Mouse (Mus musculus) right cerebral cortex, postnatal 10 days (tissue): ENCODE measurements around the gene A830005F24Rik.

Experiments used
- DNase-seq, 2 experiments: peaks; one replicate each; pipeline ENCODE4 v3.0.0; 2021; ENCODE audit warnings: low spot score in 2 of 2

The A830005F24Rik gene

DNA sequence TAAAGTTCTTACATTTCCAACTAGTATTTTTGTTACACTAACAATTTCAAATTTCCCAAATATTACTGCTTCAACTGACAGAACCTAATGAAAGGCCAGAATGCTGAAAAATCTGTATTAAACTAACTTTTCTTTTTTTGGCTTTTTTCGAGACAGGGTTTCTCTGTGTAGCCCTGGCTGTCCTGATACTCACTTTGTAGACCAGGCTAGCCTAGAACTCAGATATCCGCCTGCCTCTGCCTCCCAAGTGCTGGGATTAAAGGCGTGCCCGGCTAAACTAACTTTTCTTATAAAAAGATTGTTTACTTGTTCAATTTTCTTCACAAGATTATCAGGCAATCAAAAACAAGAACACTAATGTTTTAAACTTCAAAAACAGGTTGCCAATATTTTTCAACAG, 31.5 kb downstream of the A830005F24Rik start:
- no peak for DNase-seq

DNA sequence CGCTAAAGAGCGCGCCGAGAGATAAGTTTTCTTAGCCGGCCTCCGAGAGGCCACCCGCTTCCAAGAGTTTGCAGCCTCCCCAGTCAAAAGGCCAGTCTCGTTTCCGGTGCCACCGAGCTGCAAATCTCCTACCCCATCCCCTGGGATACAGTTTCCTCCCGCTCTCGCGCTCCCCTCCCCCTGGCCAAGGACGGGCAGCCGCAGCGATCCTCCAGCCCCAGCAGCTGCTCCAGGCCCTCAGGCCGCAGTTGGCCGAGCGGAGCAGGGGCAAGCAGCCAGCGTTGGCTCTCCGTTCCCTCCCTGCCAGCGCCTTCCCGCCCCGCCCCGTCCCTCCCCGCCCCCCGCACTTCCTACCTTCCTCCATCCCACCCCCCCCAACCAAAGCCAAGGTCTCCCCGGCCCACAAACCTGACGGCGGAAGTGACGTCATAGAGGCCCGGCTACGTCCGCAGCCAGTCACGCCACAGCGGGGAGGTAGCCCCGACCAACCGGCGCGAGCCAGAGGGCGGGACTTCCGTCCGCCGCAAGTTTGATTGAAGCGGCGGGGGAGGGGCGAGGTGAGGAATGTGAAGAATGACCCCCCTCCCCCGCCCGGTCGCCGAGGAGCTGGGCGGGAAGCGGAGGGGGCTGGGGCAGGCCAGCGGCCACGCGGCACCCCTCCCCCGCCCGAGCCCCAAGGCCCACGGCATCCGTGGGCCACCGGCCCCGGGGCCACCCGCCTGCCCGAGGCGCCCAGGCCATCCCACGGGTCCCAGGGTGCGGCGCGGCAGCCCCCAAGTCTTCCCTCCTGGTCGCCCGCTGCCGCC, 32.3 kb downstream of the A830005F24Rik start:
- peak; percentile 98 to 99 for DNase-seq

DNA sequence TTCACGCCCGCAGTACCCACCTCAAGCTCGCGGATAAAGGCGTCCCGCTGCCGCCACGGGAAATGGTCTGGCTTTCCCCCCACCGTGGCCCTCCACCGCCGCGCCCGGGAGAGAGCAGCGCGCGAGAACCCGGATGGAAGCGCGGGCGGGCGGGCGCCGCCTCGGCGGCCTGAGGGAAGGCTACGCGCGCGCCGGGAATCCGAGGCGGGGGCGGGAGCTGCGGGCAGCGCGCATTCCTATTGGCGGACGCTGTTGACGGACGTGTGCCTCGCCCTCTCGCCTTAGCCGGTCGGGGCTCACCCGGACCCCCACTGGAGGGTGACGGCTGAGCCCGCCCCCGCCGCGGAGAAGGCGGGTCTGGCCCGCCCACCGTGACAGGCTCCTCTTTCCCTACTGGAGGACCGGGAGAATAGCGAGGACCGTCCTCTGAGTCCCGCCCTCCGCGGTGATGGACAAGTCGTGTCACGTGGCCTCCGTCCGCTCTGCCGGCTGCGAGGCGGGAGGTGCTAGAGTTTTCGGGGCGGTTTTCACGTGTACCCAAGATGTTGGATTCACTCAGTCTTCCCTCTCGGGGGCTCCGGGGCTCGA, 33.1 kb downstream of the A830005F24Rik start:
- DNase-seq = peak; percentile 99 to 100

DNA sequence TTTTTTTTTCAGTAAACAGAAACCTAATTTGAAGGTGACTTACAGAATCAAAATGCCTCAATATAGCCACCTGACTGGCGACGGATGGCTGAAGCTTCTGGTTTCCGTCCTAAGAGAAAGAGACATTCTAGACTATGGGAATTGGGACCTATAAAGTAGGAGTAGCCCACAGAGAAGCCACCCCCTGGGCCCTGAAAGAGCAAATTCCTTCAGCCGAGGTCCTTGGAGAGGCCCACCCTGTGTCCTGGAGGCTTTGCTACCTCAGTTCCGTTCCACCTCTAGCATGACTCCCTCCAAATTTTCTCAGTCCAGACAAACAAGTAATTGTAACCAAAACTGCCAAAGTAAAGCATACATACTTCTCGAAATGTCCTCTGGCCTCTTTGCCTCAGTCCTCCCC, 34.3 kb downstream of the A830005F24Rik start:
- DNase-seq = no peak

DNA sequence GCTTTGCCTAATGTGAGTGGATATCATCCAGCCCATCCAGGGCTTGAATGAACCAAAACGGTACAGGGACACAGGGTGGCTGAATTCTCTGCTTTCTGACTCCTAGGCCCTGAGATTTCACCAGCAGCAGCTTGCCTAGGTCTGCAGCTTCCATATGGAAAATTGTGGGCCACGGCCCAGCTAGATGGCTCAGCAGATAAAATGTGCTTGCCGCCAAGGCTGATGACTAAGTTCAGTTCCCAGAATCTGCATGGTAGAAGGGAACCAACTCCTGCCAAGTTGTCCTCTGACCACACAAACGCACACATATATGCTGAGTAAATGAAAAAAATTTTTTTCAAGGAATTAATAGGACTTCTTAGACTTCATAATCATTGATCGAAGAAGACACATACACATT, 34.9 kb downstream of the A830005F24Rik start:
- DNase-seq = no peak

DNA sequence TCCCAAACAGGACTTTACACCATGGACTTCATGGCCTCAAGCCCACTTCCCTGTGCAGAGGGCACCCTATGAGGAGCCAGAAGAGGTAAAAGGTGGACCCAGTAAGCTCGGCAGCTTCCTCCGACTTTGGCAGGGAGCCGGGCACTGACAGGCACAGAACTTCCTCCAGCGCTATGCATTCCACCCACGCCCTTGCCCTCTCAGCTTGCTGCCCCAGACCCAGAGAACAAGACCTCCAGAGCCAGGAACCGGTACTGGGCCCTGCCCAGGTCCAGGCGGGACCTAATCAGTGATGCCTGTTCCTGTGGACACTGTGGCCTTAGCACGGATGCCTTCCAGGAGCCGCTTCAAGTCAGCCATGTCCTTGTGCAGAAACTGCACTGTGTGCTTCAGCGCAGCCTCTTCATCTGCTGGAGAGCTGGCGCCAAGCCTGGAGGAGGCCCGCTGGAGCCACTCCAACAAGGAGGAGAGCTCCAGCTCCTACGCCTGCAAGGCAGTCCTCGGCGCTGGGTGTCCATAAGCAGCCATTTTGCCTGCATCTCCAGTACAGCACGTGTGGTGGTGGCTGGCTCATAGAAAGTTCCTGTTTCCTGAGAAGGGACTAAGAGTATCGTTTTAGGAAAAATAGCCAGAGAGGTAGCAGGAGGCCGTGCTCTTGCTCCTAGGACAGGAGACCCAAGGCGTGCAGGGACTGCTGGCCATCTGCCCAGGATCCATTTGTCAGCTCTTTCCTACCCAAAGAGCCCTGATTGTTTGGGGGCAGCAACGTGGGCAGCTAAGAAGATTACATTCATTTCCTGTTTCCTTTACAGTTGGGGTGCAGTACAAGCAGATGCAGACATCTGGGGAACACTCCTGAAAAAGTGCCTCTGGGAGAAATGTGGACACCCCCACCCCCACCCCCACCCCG, 39.1 kb downstream of the A830005F24Rik start:
- DNase-seq = peak; percentile 96

DNA sequence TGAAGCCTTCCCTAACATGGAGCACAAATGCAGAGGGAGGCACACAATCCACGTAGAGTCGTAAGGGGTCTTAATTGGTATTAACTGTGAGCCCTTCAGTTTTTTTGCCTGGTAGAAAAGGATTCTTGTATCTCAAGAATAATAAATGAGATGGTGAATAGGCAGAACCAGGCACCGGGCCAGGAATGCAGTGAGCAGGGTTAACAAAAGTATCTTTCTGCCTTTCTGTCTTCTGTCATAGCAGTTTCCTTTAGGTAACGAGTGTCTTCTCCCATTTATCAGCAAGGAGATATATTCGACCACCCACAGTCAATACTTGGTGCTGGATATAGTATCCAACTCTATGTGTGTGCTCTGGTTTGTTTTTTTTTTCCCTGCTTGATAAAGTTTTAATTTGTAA, 40.1 kb downstream of the A830005F24Rik start:
- no peak for DNase-seq

DNA sequence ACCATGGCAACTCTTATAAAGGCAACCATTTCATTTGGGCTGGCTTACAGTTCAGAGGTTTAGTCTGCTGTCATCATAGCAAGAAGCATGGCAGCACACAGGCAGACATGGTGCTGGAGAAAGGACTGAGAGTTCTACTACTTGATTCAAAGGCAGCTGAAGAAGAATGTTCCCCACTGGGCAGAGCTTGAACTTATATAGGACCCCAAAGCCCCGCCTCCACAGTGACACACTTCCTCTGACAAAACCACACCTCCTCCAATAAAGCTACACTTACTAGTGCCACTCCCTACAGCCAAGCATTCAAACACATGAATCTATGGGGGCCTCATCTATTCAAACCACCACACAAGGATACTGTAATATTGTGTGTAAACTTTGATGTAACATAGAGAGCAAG, 41.2 kb downstream of the A830005F24Rik start:
- no peak for DNase-seq

DNA sequence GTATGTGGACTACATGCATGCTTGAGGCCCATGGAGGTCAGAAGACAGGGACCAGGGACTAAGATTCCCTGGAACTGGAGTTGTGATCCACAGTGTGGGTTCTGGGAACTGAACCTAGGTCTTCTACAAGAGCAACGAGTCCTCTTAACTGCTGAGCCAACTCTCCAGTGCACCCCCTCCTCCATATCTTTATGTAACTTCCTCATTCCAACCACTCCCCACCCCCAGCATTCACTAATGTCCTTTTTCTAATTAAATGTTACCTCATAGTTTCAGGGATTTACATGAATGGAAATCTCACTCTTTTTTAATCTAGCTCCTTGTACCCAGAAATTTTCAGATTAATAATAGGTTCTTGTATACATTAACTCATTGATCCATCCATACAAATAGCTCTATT, 42.6 kb downstream of the A830005F24Rik start:
- peak in 1 of 2 experiments; percentile 6 for DNase-seq

DNA sequence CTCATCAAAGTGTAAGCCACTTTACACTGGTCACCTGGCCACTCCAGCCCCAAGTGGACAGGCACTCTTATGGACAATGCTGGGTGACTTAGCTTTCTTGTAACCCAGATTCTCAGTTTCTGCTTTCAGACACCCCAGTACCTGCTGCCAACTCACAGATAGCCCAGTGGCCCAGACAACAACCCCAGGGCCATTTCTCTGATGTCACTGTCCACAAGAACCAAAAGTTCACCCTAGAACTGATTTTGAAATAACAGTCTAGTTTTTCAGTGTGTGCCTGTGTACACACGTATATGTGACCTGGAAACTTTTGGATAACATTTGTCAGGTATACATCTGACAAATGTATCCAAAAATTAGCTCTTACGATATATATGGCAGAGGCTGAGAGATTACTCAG, 48.1 kb downstream of the A830005F24Rik start:
- no peak for DNase-seq

DNA sequence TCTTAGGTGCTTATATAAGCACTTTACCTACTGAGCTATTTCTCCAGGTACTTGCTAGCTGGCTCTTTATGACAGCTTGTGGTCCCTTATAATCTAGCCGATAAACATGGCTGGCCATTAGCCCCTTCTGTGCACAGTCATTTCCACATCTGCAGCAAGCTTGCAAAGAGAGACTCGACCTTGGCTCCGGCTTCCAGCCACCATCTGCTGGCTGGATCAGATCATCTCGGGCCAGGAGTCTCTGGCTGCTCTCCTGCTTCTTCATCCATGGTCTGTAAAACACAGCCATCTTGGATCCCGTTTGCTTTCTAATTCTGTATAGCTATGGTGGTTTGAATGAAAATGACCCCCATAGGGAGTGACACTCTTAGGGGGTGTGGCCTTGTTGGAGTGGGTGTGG, 49.0 kb downstream of the A830005F24Rik start:
- DNase-seq = no peak
